Mouse (Mus musculus) E14TG2a.4 (cell line): ENCODE measurements at regions not wholly inside any gene's neighbourhood (a gene's known extent, or its start where the extent isn't known, plus 50 kb on each side); places are given as distances from the start of the nearest gene placed in this dataset.

Experiments
- H3K27me3 ChIP-seq: 2 replicates; pipeline ENCODE4 v1.6.1; 2014; ENCODE audit warnings: low read length, control low read depth; ENCODE audit not compliant: insufficient read depth
- H3K36me3 ChIP-seq: 2 replicates; pipeline ENCODE4 v1.6.1; 2014; ENCODE audit warnings: low read length, control low read depth; ENCODE audit not compliant: insufficient read depth
- H3K4me1 ChIP-seq: replicated peaks from 2 replicates; pipeline ENCODE4 v1.6.1; 2014; ENCODE audit warnings: low read depth, low read length, control low read depth
- H3K4me3 ChIP-seq: replicated peaks from 2 replicates; pipeline ENCODE4 v1.5.1; 2014; ENCODE audit warnings: mild to moderate bottlenecking, low read length
- H3K9me3 ChIP-seq: 2 replicates; pipeline ENCODE4 v1.6.1; 2014; ENCODE audit warnings: low read length, control low read depth
- CTCF ChIP-seq: conservative IDR thresholded peaks from 2 replicates; pipeline ENCODE4 v1.5.1; 2014; ENCODE audit warnings: low read length
- NANOG ChIP-seq: IDR thresholded peaks from 2 replicates; pipeline ENCODE4 v1.6.1; 2014; ENCODE audit warnings: borderline replicate concordance, low read length, mixed read lengths
- POU5F1 ChIP-seq: IDR thresholded peaks from 2 replicates; pipeline ENCODE4 v1.6.1; 2014; ENCODE audit warnings: low read length, borderline replicate concordance

- H3K4me3 ChIP-seq: no peak overlapping the region
- H3K36me3 ChIP-seq: no peaks in the 10 kb centered on the region
- peaks cover 18% of the 10 kb centered on the region for H3K9me3 ChIP-seq
- no peaks in the 10 kb centered on the region for H3K4me1 ChIP-seq
- TF ChIP-seq POU5F1: no peak
- no peak for TF ChIP-seq CTCF
- TF ChIP-seq NANOG: no peak
- no peaks in the 10 kb centered on the region for H3K27me3 ChIP-seq
These were observed 84.7 kb upstream of the Zfp703 start for GRCm38 (mm10) chr8:26892380-26892779.

GRCm38 (mm10) chr8:26895867-26896266, 81.3 kb upstream of the Zfp703 start:
- TF ChIP-seq POU5F1 (no peak), NANOG (no peak), CTCF (no peak)
- no peak overlapping the region for H3K4me3 ChIP-seq
- no peaks in the 10 kb centered on the region for H3K4me1 ChIP-seq
- H3K36me3 ChIP-seq: no peaks in the 10 kb centered on the region
- H3K27me3 ChIP-seq: no peaks in the 10 kb centered on the region
- peaks cover 20% of the 10 kb centered on the region for H3K9me3 ChIP-seq

DNA sequence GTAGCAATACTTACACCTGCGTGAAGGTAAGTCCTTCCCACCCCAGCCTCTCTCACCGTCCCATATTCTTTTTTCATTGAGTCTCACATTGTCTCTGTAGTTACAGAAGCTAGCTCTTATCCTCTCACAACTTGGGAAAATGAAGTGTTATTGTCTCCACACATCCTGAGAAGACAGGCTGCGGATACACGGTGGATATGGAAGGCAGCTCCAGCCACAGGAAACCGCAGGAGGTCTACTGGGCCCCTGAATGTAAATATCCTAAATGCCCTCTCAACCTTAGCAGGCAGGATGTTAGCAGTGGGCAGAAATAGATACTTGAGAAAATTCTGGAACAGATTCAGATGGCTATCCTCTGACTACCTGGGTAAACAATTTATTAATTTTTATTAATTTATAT, 73.8 kb upstream of the Zfp703 start:
- no peaks in the 10 kb centered on the region for H3K27me3 ChIP-seq
- H3K36me3 ChIP-seq: no peaks in the 10 kb centered on the region
- TF ChIP-seq NANOG (no peak), CTCF (no peak), POU5F1 (no peak)
- H3K9me3 ChIP-seq: no peaks in the 10 kb centered on the region
- H3K4me1 ChIP-seq: no peaks in the 10 kb centered on the region
- H3K4me3 ChIP-seq: no peak overlapping the region

DNA sequence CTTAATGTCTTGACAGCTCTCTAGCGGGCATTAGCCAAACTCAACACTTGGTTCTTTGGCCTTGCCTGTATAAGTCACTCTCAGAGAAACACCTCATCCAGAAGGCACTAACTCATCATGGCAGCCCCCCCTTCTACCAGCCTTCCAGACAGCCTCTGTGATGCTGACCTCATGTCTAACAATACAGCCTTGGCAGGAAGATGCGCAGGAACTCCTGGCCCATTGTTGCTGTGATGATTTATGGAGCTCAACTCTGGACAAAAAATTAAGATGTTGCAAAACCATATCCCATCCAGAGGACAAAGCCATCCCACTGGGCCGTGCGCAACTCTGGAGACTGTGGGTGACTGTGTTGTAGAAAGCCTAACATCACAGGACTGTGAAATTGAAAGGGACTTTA, 70.9 kb upstream of the Zfp703 start:
- Histone ChIP-seq H3K36me3 (no peaks in the 10 kb centered on the region), H3K4me1 (no peaks in the 10 kb centered on the region), H3K4me3 (no peak overlapping the region), H3K27me3 (no peaks in the 10 kb centered on the region), H3K9me3 (no peaks in the 10 kb centered on the region)
- no peak for TF ChIP-seq POU5F1
- no peak for TF ChIP-seq CTCF
- no peak for TF ChIP-seq NANOG

GRCm38 (mm10) chr8:26907347-26908170, 69.6 kb upstream of the Zfp703 start:
- no peaks in the 10 kb centered on the region for H3K9me3 ChIP-seq
- no peaks in the 10 kb centered on the region for H3K36me3 ChIP-seq
- no peak overlapping the region for H3K4me3 ChIP-seq
- TF ChIP-seq CTCF (no peak), POU5F1 (no peak), NANOG (no peak)
- H3K27me3 ChIP-seq: no peaks in the 10 kb centered on the region
- H3K4me1 ChIP-seq: no peaks in the 10 kb centered on the region

DNA sequence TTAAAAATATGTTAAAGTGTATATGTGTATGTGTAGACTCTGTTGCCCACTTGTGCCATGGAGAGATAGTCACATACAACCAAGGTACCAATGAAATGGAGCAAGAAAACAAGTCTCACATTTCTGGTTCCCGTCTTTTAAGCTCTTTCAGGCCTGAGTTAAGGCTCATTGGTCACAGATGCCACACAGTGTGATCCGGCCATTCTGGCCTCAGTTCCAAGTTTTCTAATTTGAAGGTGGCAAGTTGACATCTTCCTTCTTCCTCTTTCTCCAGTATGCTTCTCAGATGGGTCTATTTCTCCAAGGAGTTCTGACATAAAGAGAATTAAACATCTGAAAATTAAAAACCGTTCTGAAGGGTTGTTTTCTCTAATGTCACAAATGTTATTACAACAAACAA, 66.9 kb upstream of the Zfp703 start:
- Histone ChIP-seq H3K4me3 (no peak overlapping the region), H3K27me3 (no peaks in the 10 kb centered on the region), H3K36me3 (no peaks in the 10 kb centered on the region), H3K4me1 (no peaks in the 10 kb centered on the region), H3K9me3 (peaks cover 3% of the 10 kb centered on the region)
- TF ChIP-seq POU5F1 (no peak), NANOG (no peak), CTCF (no peak)

DNA sequence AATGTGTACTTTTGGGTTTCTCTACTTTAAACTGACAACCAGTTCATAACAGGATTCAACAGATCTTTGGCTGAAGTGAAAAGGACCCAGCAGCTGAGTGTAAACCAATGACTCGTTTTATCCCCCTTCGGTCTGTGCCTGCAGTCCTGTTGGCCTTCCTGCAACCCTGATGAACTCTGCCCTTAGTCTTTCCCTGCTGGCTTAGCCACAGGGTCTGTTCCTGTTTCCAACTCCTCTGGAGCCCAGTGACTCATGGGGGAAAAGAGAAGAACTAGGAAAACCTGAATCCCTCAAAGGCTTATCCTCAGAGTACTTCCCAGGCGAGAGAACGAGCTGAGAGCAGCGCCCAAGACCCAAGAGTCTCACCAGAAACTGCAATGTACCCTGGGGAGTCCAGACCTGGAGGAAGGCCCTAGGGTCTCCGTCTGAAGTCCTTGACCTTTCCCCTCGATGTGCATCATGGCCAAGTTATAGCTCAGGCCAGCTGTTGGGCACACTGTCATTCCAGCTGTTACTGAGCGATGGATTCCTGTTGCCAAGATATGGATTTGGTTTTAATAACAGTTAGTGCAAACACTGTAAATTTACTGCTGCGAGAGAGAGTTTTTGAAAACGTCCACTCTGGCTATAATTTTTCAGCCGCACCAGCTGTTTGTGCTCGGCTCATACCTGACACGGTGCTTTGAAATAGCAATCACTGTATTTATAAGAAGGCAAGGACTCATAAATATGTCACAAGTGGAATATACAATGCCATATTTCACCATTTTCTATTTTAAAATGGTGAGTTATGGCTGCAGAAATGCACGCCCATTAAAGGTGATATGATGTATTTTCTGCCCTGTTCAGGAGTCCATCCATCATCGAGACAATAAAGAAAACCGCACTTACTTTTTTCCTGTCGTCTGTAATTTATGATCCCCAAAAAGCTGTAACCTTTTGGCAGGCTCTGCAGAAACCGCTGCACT, 63.3 kb upstream of the Zfp703 start:
- Histone ChIP-seq H3K27me3 (no peaks in the 10 kb centered on the region), H3K4me1 (no peaks in the 10 kb centered on the region), H3K4me3 (no peak overlapping the region), H3K9me3 (peaks cover 24% of the 10 kb centered on the region), H3K36me3 (no peaks in the 10 kb centered on the region)
- TF ChIP-seq POU5F1 (no peak), CTCF (no peak), NANOG (no peak)

- Histone ChIP-seq H3K27me3 (no peaks in the 10 kb centered on the region), H3K4me3 (no peak overlapping the region), H3K4me1 (no peaks in the 10 kb centered on the region), H3K9me3 (peaks cover 25% of the 10 kb centered on the region), H3K36me3 (no peaks in the 10 kb centered on the region)
- TF ChIP-seq CTCF (no peak), POU5F1 (no peak), NANOG (no peak)
These were observed 61.4 kb upstream of the Zfp703 start for GRCm38 (mm10) chr8:26915731-26916130.
